Mouse (Mus musculus) common myeloid progenitor, adult 5-6 weeks (primary cell): ENCODE data around the gene St3gal2. TPM values are rescaled to one million over a fixed set of nuclear protein-coding genes. Genes with fewer than 3 reads are reported as not detected.
"Not testable (repeated sequence)": the region's sequence is repeated elsewhere in the genome, so short reads cannot be mapped to it uniquely, and the experiment has no call there.

ENCODE experiments used
- ATAC-seq: replicated peaks from 2 replicates; pipeline ENCODE4 v1.8.0; 2016; ENCODE audit warnings: low read depth, mild to moderate bottlenecking, moderate TSS enrichment, inconsistent platforms; ENCODE audit not compliant: poor library complexity, severe bottlenecking
- total RNA-seq: library from RNA; stranded (forward); fragments of 200-1000, 187-1606 nt; gene quantifications from 2 replicates; pipeline ENCODE4 v1.2.3, GENCODE M21; 2017

St3gal2 gene
- total RNA-seq, 1 experiment from 2014 or later = 12.6 TPM

- not testable (repeated sequence) for ATAC-seq
Observed at GRCm38 (mm10) chr8:110909850-110910249, 9.9 kb upstream of the St3gal2 start.

- ATAC-seq = peak; percentile 97
Observed at GRCm38 (mm10) chr8:110911576-110912570, 7.8 kb upstream of the St3gal2 start.

- no peak for ATAC-seq
Observed at GRCm38 (mm10) chr8:110917415-110917814, 2.3 kb upstream of the St3gal2 start.

- no peak for ATAC-seq
Observed at GRCm38 (mm10) chr8:110918027-110918426, 1.7 kb upstream of the St3gal2 start.

- no peak for ATAC-seq
Observed at GRCm38 (mm10) chr8:110918460-110918859, 1.3 kb upstream of the St3gal2 start.

- ATAC-seq = no peak
Observed at GRCm38 (mm10) chr8:110920032-110920772, 480 bp downstream of the St3gal2 start.

- no peak for ATAC-seq
Observed at GRCm38 (mm10) chr8:110920773-110921277, 1.1 kb downstream of the St3gal2 start.

- peak; percentile 31; the same call in 1 of the 2 replicates for ATAC-seq
Observed at GRCm38 (mm10) chr8:110921492-110922230, 1.9 kb downstream of the St3gal2 start.

GRCm38 (mm10) chr8:110925691-110926140, 6.0 kb downstream of the St3gal2 start:
- no peak for ATAC-seq

- no peak for ATAC-seq
Observed at GRCm38 (mm10) chr8:110926690-110927089, 7.0 kb downstream of the St3gal2 start.

- ATAC-seq = no peak
Observed at GRCm38 (mm10) chr8:110928435-110928834, 8.7 kb downstream of the St3gal2 start.

- peak; percentile 83 for ATAC-seq
Observed at GRCm38 (mm10) chr8:110929066-110929465, 9.3 kb downstream of the St3gal2 start.

- not testable (repeated sequence) for ATAC-seq
Observed at GRCm38 (mm10) chr8:110929672-110930071, 9.9 kb downstream of the St3gal2 start.

GRCm38 (mm10) chr8:110931176-110931939, 11.6 kb downstream of the St3gal2 start:
- peak; percentile 60 for ATAC-seq

- ATAC-seq = no peak
Observed at GRCm38 (mm10) chr8:110932444-110932843, 12.7 kb downstream of the St3gal2 start.

- ATAC-seq = no peak
Observed at GRCm38 (mm10) chr8:110933272-110933671, 13.6 kb downstream of the St3gal2 start.

GRCm38 (mm10) chr8:110936217-110936616, 16.5 kb downstream of the St3gal2 start:
- ATAC-seq = no peak

GRCm38 (mm10) chr8:110938882-110939589, 19.3 kb downstream of the St3gal2 start:
- peak; percentile 87 for ATAC-seq
